Mouse (Mus musculus) G1E (cell line): Measurements from ENCODE around the gene Vmn1r195. TPM values are rescaled to one million over a fixed set of nuclear protein-coding genes. Genes with fewer than 3 reads are reported as not detected.

Source experiments
- ATAC-seq: 2 replicates; pipeline ENCODE4 v1.8.0; 2016; ENCODE audit warnings: mild to moderate bottlenecking; ENCODE audit not compliant: insufficient number of reproducible peaks, poor library complexity, low FRiP score, severe bottlenecking; ENCODE audit errors: extremely low read depth
- DNase-seq: peaks from one replicate; pipeline ENCODE4 v3.0.0; 2012; ENCODE audit warnings: low spot score
- H3K27me3 ChIP-seq: 2 replicates; pipeline ENCODE4 v1.6.1; 2012; ENCODE audit warnings: mild to moderate bottlenecking, low read length, inconsistent platforms; ENCODE audit not compliant: insufficient read depth
- H3K36me3 ChIP-seq: replicated peaks from 2 replicates; pipeline ENCODE3; 2012; ENCODE audit warnings: mild to moderate bottlenecking, inconsistent platforms
- H3K4me1 ChIP-seq: 2 replicates; pipeline ENCODE4 v1.6.1; 2012; ENCODE audit warnings: low read depth, low read length, inconsistent platforms, mixed read lengths; ENCODE audit not compliant: insufficient read depth
- H3K4me3 ChIP-seq: 2 replicates; pipeline ENCODE4 v1.5.1; 2012; ENCODE audit warnings: low read depth, mild to moderate bottlenecking, inconsistent platforms, low read length, moderate library complexity, mixed read lengths
- H3K9me3 ChIP-seq: replicated peaks from 2 replicates; pipeline ENCODE4 v1.6.1; 2012; ENCODE audit warnings: inconsistent platforms
- CTCF ChIP-seq: IDR thresholded peaks from 2 replicates; pipeline ENCODE4 v1.5.1; 2012; ENCODE audit warnings: low read depth, low read length, inconsistent platforms, mixed read lengths
- GATA1 ChIP-seq: IDR thresholded peaks from 2 replicates; pipeline ENCODE4 v1.6.1; 2012; ENCODE audit warnings: borderline replicate concordance, low read length, inconsistent platforms, mixed read lengths
- GATA2 ChIP-seq: IDR thresholded peaks from 2 replicates; pipeline ENCODE4 v1.6.1; 2012; ENCODE audit warnings: low read depth, low read length, inconsistent platforms, borderline replicate concordance
- POLR2AphosphoS5 ChIP-seq: IDR thresholded peaks from 2 replicates; pipeline ENCODE4 v1.6.1; 2012; ENCODE audit warnings: low read depth, low read length, inconsistent platforms; ENCODE audit not compliant: insufficient replicate concordance
- TAL1 ChIP-seq: conservative IDR thresholded peaks from 2 replicates; pipeline ENCODE4 v1.6.1; 2012; ENCODE audit warnings: low read depth, low read length, inconsistent platforms, mixed read lengths
- polyA plus RNA-seq: library from polyadenylated mRNA; stranded (reverse); fragments of >175 nt; gene quantifications from 2 replicates; pipeline ENCODE4 v1.2.3, GENCODE M21; 2012
- total RNA-seq, 2 experiments: library from RNA; stranded (forward) in 1 of 2; stranded (reverse) in 1 of 2; fragments of 200-1000 nt in 1 of 2; fragments of >200 nt in 1 of 2; fragmentation: Nextera tagmentation in 1 of 2; gene quantifications; 2 replicates each; pipeline ENCODE4 v1.2.3; 2014 to 2017

The Vmn1r195 gene
- total and polyA plus RNA-seq, 3 experiments, result not detected

- no peaks in the 10 kb centered on the region for H3K27me3 ChIP-seq
- no peaks in the 10 kb centered on the region for H3K36me3 ChIP-seq
- no peak overlapping the region for H3K4me3 ChIP-seq
- H3K4me1 ChIP-seq, result no peaks in the 10 kb centered on the region
- H3K9me3 ChIP-seq, result no peaks in the 10 kb centered on the region
- no peak for TF ChIP-seq CTCF
- no peak for TF ChIP-seq GATA2
- no peak for TF ChIP-seq GATA1
- no peak for TF ChIP-seq TAL1
- no peak for TF ChIP-seq POLR2AphosphoS5
- ATAC-seq (no peak), DNase-seq (no peak)
Observed at GRCm38 (mm10) chr13:22315361-22315760, 45.0 kb downstream of the Vmn1r195 start.

GRCm38 (mm10) chr13:22317366-22317765, 47.0 kb downstream of the Vmn1r195 start:
- Histone ChIP-seq H3K27me3 (no peaks in the 10 kb centered on the region), H3K9me3 (no peaks in the 10 kb centered on the region), H3K4me1 (no peaks in the 10 kb centered on the region), H3K4me3 (no peak overlapping the region), H3K36me3 (no peaks in the 10 kb centered on the region)
- no peak for ATAC-seq
- TF ChIP-seq GATA1 (no peak), GATA2 (no peak), POLR2AphosphoS5 (no peak), CTCF (no peak), TAL1 (no peak)
- DNase-seq, result no peak

GRCm38 (mm10) chr13:22320091-22320490, 49.8 kb downstream of the Vmn1r195 start:
- no peaks in the 10 kb centered on the region for H3K4me1 ChIP-seq
- ATAC-seq, result no peak
- TF ChIP-seq CTCF (no peak), POLR2AphosphoS5 (no peak), GATA2 (no peak)
- no peaks in the 10 kb centered on the region for H3K27me3 ChIP-seq
- H3K36me3 ChIP-seq, result no peaks in the 10 kb centered on the region
- DNase-seq, result no peak
- no peak overlapping the region for H3K4me3 ChIP-seq
- no peaks in the 10 kb centered on the region for H3K9me3 ChIP-seq

- DNase-seq, result no peak
- no peak for ATAC-seq
- H3K4me1 ChIP-seq, result no peaks in the 10 kb centered on the region
- no peak for TF ChIP-seq GATA1
- no peak for TF ChIP-seq CTCF
- no peak for TF ChIP-seq POLR2AphosphoS5
- TF ChIP-seq GATA2, result no peak
- TF ChIP-seq TAL1, result no peak
- H3K4me3 ChIP-seq, result no peak within 1 kb of the TSS
- H3K36me3 ChIP-seq, result no peaks in the 10 kb centered on the region
- H3K27me3 ChIP-seq, result no peaks in the 10 kb centered on the region
- no peaks in the 10 kb centered on the region for H3K9me3 ChIP-seq
Observed at GRCm38 (mm10) chr13:22324289-22324688, 54.0 kb downstream of the Vmn1r195 start, which contains the start of gene Vmn1r197. Gene Vmn1r197, plus strand, starts transcription at chr13:22324589.

Other genes with a start within 250 kb of the Vmn1r195 start
- 177 and 303 TPM in 2 replicates for gene Hist1h2ah, start 235.0 kb upstream of the Vmn1r195 start, total RNA-seq (2014; fragmentation: Nextera tagmentation)
- 2,043 and 4,016 TPM in 2 replicates for gene Hist1h2ah, start 235.0 kb upstream of the Vmn1r195 start, total RNA-seq (2017)
- 5,681 and 9,617 TPM in 2 replicates for gene Hist1h2ah, start 235.0 kb upstream of the Vmn1r195 start, polyA plus RNA-seq
- 229 and 286 TPM in 2 replicates for gene Hist1h2bk, start 234.7 kb upstream of the Vmn1r195 start, total RNA-seq (2014; fragmentation: Nextera tagmentation)
- 1,693 and 2,296 TPM in 2 replicates for gene Hist1h2bk, start 234.7 kb upstream of the Vmn1r195 start, total RNA-seq (2017)
- gene Hist1h2bk, start 234.7 kb upstream of the Vmn1r195 start, polyA plus RNA-seq, result 11.8 and 30.4 TPM in 2 replicates
- 26.2 and 52.2 TPM in 2 replicates for gene Hist1h4i, start 229.2 kb upstream of the Vmn1r195 start, total RNA-seq (2014; fragmentation: Nextera tagmentation)
- gene Hist1h4i, start 229.2 kb upstream of the Vmn1r195 start, total RNA-seq (2017), result 284 and 309 TPM in 2 replicates
- 12.6 and 17.3 TPM in 2 replicates for gene Hist1h4i, start 229.2 kb upstream of the Vmn1r195 start, polyA plus RNA-seq
- 141 and 253 TPM in 2 replicates for gene Hist1h2ag, start 227.6 kb upstream of the Vmn1r195 start, total RNA-seq (2014; fragmentation: Nextera tagmentation)
- 901 and 1,517 TPM in 2 replicates for gene Hist1h2ag, start 227.6 kb upstream of the Vmn1r195 start, total RNA-seq (2017)
- 27.9 and 53.3 TPM in 2 replicates for gene Hist1h2ag, start 227.6 kb upstream of the Vmn1r195 start, polyA plus RNA-seq
- 9.0 and 49.5 TPM in 2 replicates for gene Hist1h2bj, start 227.3 kb upstream of the Vmn1r195 start, total RNA-seq (2014; fragmentation: Nextera tagmentation)
- gene Hist1h2bj, start 227.3 kb upstream of the Vmn1r195 start, total RNA-seq (2017), result 205 and 369 TPM in 2 replicates
- 10.5 and 40.6 TPM in 2 replicates for gene Hist1h2bj, start 227.3 kb upstream of the Vmn1r195 start, polyA plus RNA-seq
- gene Vmn1r188, start 186.1 kb upstream of the Vmn1r195 start, total RNA-seq (2014; fragmentation: Nextera tagmentation), result not detected in 2 replicates
- under 0.01 TPM in 1 of 2 replicates, not detected in the other for gene Vmn1r188, start 186.1 kb upstream of the Vmn1r195 start, total RNA-seq (2017)
- not detected in 2 replicates for gene Vmn1r188, start 186.1 kb upstream of the Vmn1r195 start, polyA plus RNA-seq
- not detected in 2 replicates for gene Vmn1r189, start 164.7 kb upstream of the Vmn1r195 start, total RNA-seq (2014; fragmentation: Nextera tagmentation)
- gene Vmn1r189, start 164.7 kb upstream of the Vmn1r195 start, total RNA-seq (2017), result 0.33 TPM in 1 of 2 replicates, not detected in the other
- not detected in 2 replicates for gene Vmn1r189, start 164.7 kb upstream of the Vmn1r195 start, polyA plus RNA-seq
- not detected in 2 replicates for gene Vmn1r191, start 86.6 kb upstream of the Vmn1r195 start, total RNA-seq (2014; fragmentation: Nextera tagmentation)
- 0.12 and 0.16 TPM in 2 replicates for gene Vmn1r191, start 86.6 kb upstream of the Vmn1r195 start, total RNA-seq (2017)
- not detected in 2 replicates for gene Vmn1r191, start 86.6 kb upstream of the Vmn1r195 start, polyA plus RNA-seq
- not detected in 2 replicates for gene Vmn1r192, start 79.4 kb upstream of the Vmn1r195 start, total RNA-seq (2014; fragmentation: Nextera tagmentation)
- gene Vmn1r192, start 79.4 kb upstream of the Vmn1r195 start, total RNA-seq (2017), result 0.11 and 0.12 TPM in 2 replicates
- not detected in 2 replicates for gene Vmn1r192, start 79.4 kb upstream of the Vmn1r195 start, polyA plus RNA-seq
- not detected in 2 replicates for gene Vmn1r193, start 47.4 kb upstream of the Vmn1r195 start, total RNA-seq (2014; fragmentation: Nextera tagmentation)
- gene Vmn1r193, start 47.4 kb upstream of the Vmn1r195 start, total RNA-seq (2017), result 0.05 and 0.06 TPM in 2 replicates
- not detected in 2 replicates for gene Vmn1r193, start 47.4 kb upstream of the Vmn1r195 start, polyA plus RNA-seq
- gene Vmn1r194, start 26.3 kb upstream of the Vmn1r195 start, total RNA-seq (2014; fragmentation: Nextera tagmentation), result not detected in 2 replicates
- not detected in 2 replicates for gene Vmn1r194, start 26.3 kb upstream of the Vmn1r195 start, total RNA-seq (2017)
- not detected in 2 replicates for gene Vmn1r194, start 26.3 kb upstream of the Vmn1r195 start, polyA plus RNA-seq
- gene Vmn1r196, start 19.4 kb downstream of the Vmn1r195 start, total RNA-seq (2014; fragmentation: Nextera tagmentation), result not detected in 2 replicates
- 0.05 and 0.06 TPM in 2 replicates for gene Vmn1r196, start 19.4 kb downstream of the Vmn1r195 start, total RNA-seq (2017)
- not detected in 2 replicates for gene Vmn1r196, start 19.4 kb downstream of the Vmn1r195 start, polyA plus RNA-seq
- not detected in 2 replicates for gene Vmn1r197, start 54.1 kb downstream of the Vmn1r195 start, total RNA-seq (2014; fragmentation: Nextera tagmentation)
- gene Vmn1r197, start 54.1 kb downstream of the Vmn1r195 start, total RNA-seq (2017), result 0.22 TPM in 1 of 2 replicates, not detected in the other
- 0.08 TPM in 1 of 2 replicates, not detected in the other for gene Vmn1r197, start 54.1 kb downstream of the Vmn1r195 start, polyA plus RNA-seq
- gene Vmn1r198, start 79.8 kb downstream of the Vmn1r195 start, total RNA-seq (2014; fragmentation: Nextera tagmentation), result not detected in 2 replicates
- 0.06 and 0.11 TPM in 2 replicates for gene Vmn1r198, start 79.8 kb downstream of the Vmn1r195 start, total RNA-seq (2017)
- gene Vmn1r198, start 79.8 kb downstream of the Vmn1r195 start, polyA plus RNA-seq, result not detected in 2 replicates
- not detected in 2 replicates for gene Vmn1r199, start 109.3 kb downstream of the Vmn1r195 start, total RNA-seq (2014; fragmentation: Nextera tagmentation)
- 0.05 and 0.06 TPM in 2 replicates for gene Vmn1r199, start 109.3 kb downstream of the Vmn1r195 start, total RNA-seq (2017)
- not detected in 2 replicates for gene Vmn1r199, start 109.3 kb downstream of the Vmn1r195 start, polyA plus RNA-seq
- gene Vmn1r200, start 119.9 kb downstream of the Vmn1r195 start, total RNA-seq (2014; fragmentation: Nextera tagmentation), result not detected in 2 replicates
- gene Vmn1r200, start 119.9 kb downstream of the Vmn1r195 start, total RNA-seq (2017), result 0.22 TPM in 1 of 2 replicates, not detected in the other
- not detected in 2 replicates for gene Vmn1r200, start 119.9 kb downstream of the Vmn1r195 start, polyA plus RNA-seq
- not detected in 2 replicates for gene Vmn1r201, start 201.4 kb downstream of the Vmn1r195 start, total RNA-seq (2014; fragmentation: Nextera tagmentation)
- 0.05 and 0.17 TPM in 2 replicates for gene Vmn1r201, start 201.4 kb downstream of the Vmn1r195 start, total RNA-seq (2017)
- gene Vmn1r201, start 201.4 kb downstream of the Vmn1r195 start, polyA plus RNA-seq, result not detected in 2 replicates
- gene Vmn1r202, start 234.9 kb downstream of the Vmn1r195 start, total RNA-seq (2014; fragmentation: Nextera tagmentation), result not detected in 2 replicates
- 0.05 and 0.06 TPM in 2 replicates for gene Vmn1r202, start 234.9 kb downstream of the Vmn1r195 start, total RNA-seq (2017)
- not detected in 2 replicates for gene Vmn1r202, start 234.9 kb downstream of the Vmn1r195 start, polyA plus RNA-seq
- gene Vmn1r203, start 247.6 kb downstream of the Vmn1r195 start, total RNA-seq (2014; fragmentation: Nextera tagmentation), result not detected in 2 replicates
- gene Vmn1r203, start 247.6 kb downstream of the Vmn1r195 start, total RNA-seq (2017), result 0.12 and 0.27 TPM in 2 replicates
- not detected in 2 replicates for gene Vmn1r203, start 247.6 kb downstream of the Vmn1r195 start, polyA plus RNA-seq